Mouse (Mus musculus): ENCODE results near the gene D17H6S53E.
"Not testable (repeated sequence)": the region's sequence is repeated elsewhere in the genome, so short reads cannot be mapped to it uniquely, and the experiment has no call there.

D17H6S53E gene

DNA sequence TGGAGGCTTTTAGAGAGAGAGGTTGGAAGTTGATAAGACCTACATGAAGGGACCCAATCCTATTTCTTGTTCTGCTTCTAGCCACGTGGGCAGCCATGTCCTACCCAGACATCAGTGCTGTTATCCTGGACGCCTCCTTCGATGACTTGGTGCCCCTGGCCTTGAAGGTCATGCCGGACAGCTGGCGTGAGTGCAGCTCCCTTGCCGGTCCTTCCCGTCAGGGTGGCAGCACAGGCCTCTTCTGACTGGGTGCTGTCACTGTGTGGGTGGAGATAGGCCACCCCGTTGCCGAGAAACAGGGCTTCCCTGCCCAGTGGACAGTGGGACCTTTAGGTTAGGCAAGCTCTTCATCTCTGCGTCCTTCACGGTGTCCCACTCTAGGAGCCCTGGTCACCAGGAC, 25.0 kb upstream of the D17H6S53E start:
- no peak for DNase-seq (ENCODE audit: low read depth, low spot score)

DNA sequence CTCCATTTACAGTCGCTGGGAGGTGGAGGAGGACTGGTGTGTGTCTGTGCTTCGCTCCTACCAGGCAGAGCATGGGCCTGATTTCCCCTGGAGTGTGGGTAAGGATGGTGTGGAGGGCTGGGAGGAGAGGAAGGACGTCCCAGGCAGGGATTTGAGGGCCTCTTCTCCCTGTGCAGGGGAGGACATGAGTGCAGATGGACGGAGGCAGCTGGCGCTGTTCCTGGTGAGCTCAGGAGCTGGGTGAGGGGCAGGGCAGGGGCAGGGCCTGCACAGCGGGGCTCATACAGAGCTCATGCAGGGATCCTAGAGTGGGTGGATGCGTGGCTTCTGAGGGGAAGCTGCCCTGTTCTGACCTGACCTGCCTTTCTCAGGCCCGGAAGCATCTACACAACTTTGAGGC, 23.9 kb upstream of the D17H6S53E start:
- no peak for DNase-seq (ENCODE audit: low read depth, low spot score)

GRCm38 (mm10) chr17:35103221-35103690, 22.9 kb upstream of the D17H6S53E start:
- DNase-seq (ENCODE audit: low read depth, low spot score) = no peak

DNA sequence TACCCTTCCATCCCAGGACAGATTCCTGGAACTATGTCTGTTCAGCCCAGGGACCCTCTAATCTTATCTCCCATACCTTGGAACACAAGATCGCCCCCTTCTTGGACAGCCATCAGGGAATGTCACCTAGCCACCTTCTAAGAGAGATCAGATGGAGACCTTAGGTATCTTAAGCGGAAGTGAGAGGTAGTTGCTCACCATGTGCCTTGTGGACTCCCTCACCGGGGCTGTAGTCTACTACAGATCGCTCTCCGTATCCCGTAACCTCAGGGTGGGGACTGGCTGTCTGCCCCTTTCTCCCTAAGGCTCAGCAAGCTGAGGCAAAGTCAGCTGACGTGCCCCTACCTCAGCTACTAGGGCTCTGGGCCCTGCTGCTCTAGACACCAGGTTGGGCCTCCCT, 22.1 kb upstream of the D17H6S53E start:
- DNase-seq (ENCODE audit: low read depth, low spot score) = no peak

DNA sequence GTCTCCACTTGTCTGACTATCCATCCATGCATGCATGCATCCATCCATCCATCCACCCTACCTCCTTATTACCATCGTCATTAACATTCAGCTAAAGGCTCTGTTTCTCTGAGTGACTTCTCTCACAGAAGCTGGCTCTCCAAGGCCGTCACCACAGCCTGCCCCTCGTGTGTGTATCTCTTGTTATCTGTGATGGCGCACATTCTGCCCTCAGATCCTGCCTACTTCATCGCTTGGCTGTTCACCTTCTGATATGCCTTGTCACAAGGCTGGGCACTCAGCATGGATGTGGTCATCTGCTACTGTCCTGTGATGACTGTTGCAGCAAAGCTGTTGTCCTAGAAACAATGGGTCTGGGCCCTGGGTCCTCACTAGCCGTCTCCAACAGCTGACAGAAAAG, 21.4 kb upstream of the D17H6S53E start:
- DNase-seq (ENCODE audit: low read depth, low spot score) = no peak

DNA sequence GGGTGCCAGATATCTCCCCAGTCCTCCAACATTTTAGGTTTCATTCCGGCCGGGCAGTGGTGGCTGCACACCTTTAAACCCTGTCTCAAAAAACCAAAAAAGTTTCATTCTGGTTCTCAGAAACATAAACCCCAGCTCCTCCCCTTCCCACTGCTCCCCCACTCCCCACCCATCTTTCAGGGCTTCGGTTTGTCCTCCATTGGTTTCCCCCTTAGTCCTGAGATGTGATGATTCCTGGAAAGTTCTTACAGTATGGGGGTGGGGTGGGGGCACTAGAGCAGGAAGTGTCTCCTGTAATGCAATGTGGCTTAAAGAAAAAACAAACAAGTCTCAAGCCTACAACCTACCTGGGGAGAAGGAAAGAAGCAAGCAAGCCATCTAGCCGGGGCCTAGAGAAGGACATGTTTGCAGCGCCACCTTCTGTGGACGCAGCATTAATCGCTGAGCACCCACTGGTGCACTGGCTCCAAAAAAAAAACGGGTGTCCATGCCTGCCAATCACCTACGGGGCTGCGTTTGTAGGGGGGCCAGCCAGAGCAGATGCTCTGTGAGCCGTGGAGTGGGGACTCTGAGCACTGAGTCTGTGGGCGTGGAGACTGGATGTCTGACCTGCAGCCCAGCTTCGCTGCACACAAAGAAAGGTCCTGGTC, 20.3 kb upstream of the D17H6S53E start:
- peak; percentile 63 for DNase-seq (ENCODE audit: low read depth, low spot score)

DNA sequence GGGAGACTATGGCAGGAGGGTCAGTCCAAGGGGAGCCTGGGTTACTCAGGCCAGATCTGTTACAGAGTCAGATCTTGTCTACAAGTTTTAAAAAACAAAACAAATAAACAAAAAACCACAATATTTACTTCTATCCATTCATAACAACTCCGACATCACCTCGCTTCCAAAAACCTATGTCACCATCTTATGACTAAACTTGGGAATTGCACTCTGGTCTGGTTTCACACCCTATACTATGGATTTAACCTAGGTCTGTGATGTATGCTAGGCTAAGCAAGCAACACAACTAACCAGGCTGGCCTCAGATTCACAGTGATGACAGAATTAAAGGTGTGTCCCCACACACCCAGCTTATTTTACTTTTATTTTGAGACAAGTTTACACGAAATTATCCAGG, 19.7 kb upstream of the D17H6S53E start:
- no peak for DNase-seq (ENCODE audit: low read depth, low spot score)

DNA sequence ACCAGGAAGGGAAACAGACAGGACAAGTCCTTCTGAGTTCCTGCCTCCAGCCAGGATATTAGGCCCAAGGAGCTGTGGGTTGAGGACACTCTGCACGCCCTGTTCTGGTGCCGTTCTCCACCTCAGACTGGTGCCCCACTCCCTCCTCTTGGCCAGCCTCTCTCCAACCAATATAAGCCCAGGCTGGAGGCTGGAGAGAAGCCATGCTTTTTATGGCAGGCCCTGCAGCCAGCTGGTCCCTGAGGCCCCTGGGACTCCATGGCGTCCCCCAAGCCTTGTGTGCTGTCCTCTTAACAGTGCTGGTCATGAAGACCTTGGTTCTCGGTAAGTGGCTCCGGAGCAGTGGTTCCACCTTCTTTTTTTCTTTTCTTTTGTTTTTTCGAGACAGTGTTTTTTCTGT, 18.1 kb upstream of the D17H6S53E start, which contains the start of gene Ly6g5c:
Gene Ly6g5c, plus strand, starts transcription at position 183 of the 400 bp plus-strand sequence.
- no peak for DNase-seq (ENCODE audit: low read depth, low spot score)

DNA sequence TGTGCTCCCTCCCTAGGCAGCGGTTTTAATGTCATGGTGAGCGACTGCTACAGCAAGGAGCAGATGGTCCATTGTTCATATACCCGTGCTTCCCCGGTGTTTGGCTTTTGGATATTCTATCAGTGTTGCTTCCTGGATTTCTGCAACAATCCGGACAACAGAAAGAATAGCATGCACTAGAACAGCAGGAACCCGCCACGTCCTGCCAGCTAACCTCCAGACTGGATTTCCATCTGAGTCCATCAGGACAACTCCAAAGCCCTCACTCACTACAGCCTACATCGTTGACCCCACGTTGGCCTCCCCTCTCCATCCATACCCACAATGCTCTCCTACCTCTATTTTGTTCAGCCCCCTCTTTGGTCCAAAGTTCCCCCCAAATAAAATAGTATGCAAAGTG, 14.4 kb upstream of the D17H6S53E start:
- no peak for DNase-seq (ENCODE audit: low read depth, low spot score)

GRCm38 (mm10) chr17:35115046-35116019, 10.8 kb upstream of the D17H6S53E start, which contains the start of gene Ly6g5b:
Gene Ly6g5b (minus strand): TSS chr17:35115428.
- DNase-seq (ENCODE audit: low read depth, low spot score) = peak; percentile 72

DNA sequence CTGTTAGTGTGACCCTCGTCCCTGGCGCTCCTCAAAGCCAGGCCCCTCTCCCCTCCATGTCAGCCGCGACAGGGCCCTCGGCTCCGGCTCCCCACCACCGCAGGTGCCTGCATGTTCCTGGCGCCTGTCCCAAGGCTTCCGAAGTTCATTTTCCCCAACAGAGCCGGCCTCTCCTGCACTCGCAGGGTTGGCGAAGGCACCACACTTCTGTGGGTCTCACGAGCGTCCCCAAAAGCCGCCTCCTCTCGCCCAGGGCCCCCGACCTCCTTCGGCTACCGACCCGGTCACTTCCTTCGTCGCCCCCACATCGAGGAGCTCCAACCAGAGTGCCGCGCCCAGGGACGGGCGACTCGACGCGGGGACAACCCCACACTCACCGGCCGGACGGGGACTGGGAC, 5.4 kb upstream of the D17H6S53E start:
- DNase-seq (ENCODE audit: low read depth, low spot score) = no peak

DNA sequence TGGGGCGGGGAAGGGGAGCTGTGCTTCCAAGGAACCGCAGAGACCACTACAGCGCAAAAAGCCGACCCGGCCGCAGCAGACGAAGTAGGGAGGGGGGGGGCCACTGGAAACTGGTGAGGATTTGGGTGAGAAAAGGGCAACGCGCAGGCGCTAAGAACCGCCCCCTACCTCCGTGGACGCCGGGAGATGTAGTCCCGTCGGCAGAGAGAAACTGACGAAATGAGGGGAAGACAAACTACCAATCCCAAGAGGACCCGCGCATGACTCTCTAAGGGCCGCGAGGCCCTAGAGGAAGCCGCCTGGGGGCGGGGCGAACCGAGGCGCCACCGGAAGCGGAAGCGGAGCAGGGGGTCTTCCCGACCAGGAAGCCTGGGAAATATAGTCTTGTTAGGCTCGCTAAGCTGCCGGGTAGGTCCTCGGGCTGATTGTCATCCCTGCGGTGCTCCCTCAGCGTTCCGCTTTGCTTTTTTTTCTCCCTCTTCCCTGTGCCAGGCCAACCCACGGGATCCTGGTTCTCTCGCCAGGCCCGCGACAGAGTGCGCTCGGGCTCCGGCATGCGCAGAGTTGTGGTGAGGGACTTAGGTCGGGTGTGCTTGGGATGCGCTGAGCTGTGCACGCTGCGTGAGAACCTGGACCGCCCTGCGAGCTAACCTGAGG, 4.9 kb upstream of the D17H6S53E start, which contains the start of gene Gpank1:
Gene Gpank1, plus strand, starts transcription at position 313 of the 657 bp plus-strand sequence.
- peak; percentile 98 for DNase-seq (ENCODE audit: low read depth, low spot score)

DNA sequence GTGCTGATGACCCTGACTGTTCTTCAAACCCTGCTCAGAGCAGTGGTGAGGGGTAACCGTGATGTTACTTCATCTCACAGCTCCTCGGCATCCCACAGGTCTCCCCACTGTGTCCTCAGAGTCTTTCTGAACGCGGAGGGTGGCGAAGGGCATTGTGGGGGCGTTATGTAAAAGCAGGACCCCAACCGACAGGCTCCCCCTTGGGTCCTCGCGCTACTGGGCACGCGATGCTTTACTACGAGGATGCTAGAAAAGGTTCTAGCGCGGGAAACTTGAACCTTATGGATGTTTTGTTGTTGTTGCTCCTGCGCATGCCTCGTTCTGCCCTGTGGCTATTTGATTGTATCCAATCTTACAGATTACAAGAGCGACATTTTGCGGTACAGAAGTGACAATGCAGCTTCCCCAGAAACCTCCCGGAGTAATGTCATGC, 4.3 kb upstream of the D17H6S53E start, which contains the start of gene Csnk2b:
Gene Csnk2b, minus strand, starts transcription at position 183 of the 433 bp plus-strand sequence.
- peak; percentile 73 for DNase-seq (ENCODE audit: low read depth, low spot score)

DNA sequence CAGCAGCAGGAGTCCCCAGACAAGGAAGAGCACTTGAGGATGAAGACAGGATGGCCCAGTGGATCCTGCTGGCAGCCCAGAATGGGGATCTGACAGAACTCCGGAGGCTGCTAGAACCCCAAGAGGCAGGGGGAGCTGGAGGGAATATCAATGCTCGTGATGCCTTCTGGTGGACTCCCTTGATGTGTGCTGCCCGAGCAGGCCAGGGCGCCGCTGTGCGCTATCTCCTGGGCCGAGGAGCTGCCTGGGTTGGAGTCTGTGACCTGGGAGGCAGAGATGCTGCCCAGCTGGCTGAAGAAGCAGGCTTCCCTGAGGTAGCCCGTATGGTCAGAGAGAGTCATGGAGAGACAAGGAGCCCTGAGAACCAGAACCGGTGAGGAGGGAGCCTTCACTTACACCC, 2.9 kb upstream of the D17H6S53E start:
- not testable (repeated sequence) for DNase-seq (ENCODE audit: low read depth, low spot score)

DNA sequence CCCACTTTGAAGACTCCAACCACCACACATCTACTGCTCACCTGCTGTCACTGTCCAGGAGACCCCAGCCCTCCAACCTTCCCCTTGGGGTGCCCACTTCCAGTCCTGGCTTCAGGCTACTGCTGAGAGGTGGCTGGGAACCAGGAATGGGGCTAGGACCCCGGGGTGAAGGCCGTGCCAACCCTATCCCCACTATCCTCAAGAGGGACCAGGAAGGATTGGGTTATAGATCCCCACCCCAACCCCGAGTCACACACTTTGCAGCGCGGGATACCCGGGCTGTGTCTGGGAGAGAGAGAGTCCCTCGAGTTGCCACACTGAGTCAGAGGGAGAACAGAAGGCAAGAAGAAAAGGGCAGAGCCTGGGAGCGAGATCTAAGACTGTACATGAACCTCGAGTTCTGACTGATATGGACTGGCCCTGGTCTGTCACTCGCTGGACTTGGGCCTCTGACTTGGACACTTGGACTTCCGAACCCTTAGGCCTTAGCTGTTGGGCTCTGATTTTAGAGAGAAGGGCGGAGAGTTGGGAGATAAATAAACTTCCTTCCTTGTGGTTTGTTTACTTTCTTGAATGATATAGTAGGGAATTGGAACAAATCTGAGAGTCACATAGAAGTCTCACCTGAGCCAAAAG, 1.8 kb upstream of the D17H6S53E start:
- DNase-seq (ENCODE audit: low read depth, low spot score) = not testable (repeated sequence)

DNA sequence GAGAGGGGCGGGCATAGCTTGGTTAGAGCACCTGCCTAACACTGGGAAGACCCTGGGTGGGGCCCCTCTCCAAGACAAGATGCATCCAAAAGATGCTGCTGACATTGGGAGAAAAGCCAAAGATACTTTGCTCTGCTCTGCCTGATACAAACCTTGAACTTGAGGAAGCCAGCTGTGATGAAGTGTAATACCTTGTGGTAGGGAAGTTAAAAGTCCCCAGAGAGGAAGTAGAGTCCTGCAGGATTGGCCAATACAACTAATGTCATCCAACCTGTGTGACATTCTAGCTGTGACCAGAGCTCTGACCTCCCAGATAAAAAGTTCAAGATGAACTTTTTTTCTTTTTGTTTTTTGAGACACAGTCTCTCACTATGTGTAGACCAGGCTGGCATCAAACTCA, 1.1 kb upstream of the D17H6S53E start:
- DNase-seq (ENCODE audit: low read depth, low spot score) = no peak

GRCm38 (mm10) chr17:35125578-35125977, 595 bp upstream of the D17H6S53E start:
- no peak for DNase-seq (ENCODE audit: low read depth, low spot score)

DNA sequence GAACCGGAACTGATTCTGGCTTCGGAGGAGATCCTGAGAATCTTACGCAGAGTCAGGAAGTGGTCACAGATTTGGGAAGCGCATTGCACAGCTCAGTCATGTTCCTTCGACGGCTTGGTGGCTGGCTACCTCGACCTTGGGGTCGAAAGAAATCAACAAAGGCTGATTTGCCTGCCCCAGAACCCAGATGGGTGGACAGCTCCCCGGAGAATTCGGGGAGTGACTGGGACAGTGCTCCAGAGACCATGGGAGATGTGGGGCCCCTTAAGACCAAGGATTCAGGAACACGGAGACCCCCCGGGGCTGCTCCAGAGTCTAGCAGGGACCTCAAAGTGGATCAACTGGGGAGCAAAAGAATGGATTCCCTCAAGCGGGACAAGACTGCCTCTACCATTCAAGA, 844 bp downstream of the D17H6S53E start:
- no peak for DNase-seq (ENCODE audit: low read depth, low spot score)

GRCm38 (mm10) chr17:35128996-35129395, 2.8 kb downstream of the D17H6S53E start:
- DNase-seq (ENCODE audit: low read depth, low spot score) = no peak

GRCm38 (mm10) chr17:35131038-35131437, 4.9 kb downstream of the D17H6S53E start:
- DNase-seq (ENCODE audit: low read depth, low spot score) = no peak

DNA sequence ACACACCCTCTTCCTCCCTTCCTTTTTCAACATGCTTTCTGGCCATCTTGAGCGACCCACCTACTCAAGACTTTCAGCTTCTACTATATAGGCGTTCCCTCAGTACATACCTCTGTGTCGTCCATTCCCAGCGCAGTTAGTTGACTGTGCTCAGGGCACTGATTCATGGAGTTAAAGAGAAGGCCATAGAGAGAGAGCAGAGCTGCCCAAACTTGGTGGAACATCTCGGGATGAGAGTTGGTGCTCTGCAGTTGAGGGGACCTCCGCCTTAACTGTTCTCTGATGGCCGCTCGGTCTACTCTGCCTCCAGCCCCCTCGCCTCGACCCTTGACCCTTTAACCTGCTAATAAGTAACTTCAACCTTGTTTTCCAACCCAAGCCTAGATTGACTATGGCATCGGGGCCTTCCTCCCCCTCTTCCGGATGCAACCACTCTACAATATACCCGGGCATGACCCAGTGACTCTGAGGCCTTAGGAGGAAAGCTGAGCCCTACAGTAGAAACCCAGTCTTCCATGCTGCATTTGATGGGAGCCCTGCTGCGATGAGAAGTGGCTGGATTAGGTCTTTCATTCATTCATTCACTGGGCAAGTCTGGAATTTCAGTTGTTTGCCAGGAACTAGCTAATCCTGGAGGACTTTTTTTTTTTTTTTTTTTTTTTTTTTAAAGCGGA, 5.5 kb downstream of the D17H6S53E start, which contains the start of gene Apom:
Gene Apom, minus strand, starts transcription at position 551 of the 674 bp plus-strand sequence.
- no peak for DNase-seq (ENCODE audit: low read depth, low spot score)
